Mouse (Mus musculus) MEL-GATA-1-ER (cell line): ENCODE data around the gene Olfr1277.

ENCODE experiments used
- DNase-seq: peaks from one replicate; pipeline ENCODE4 v3.0.0-alpha.2; 2012; ENCODE audit warnings: low read depth; ENCODE audit errors: extremely low read depth

The Olfr1277 gene

GRCm38 (mm10) chr2:111274006-111274405, at the start of gene Olfr1277:
TSS of gene Olfr1277 (minus strand) at chr2:111274106.
- no peak for DNase-seq

- no peak for DNase-seq
Measured at GRCm38 (mm10) chr2:111313717-111314116, 39.8 kb upstream of the Olfr1277 start, which contains the start of gene Olfr1280. TSS of gene Olfr1280 (plus strand) at chr2:111314017.

- DNase-seq = no peak
Measured at GRCm38 (mm10) chr2:111300374-111300773, 26.5 kb upstream of the Olfr1277 start, which contains the start of gene Olfr1279. TSS of gene Olfr1279 (plus strand) at chr2:111300635.

- no peak for DNase-seq
Measured at GRCm38 (mm10) chr2:111298541-111298940, 24.6 kb upstream of the Olfr1277 start.

- no peak for DNase-seq
Measured at GRCm38 (mm10) chr2:111289836-111290235, 15.9 kb upstream of the Olfr1277 start, which contains the start of gene Olfr1278. TSS of gene Olfr1278 (plus strand) at chr2:111290136.

GRCm38 (mm10) chr2:111254216-111254615, 19.7 kb downstream of the Olfr1277 start, which contains the start of gene Olfr1276:
TSS of gene Olfr1276 (plus strand) at chr2:111254516.
- no peak for DNase-seq

GRCm38 (mm10) chr2:111235186-111235585, 38.7 kb downstream of the Olfr1277 start, which contains the start of gene Olfr1275:
TSS of gene Olfr1275 (minus strand) at chr2:111235286.
- no peak for DNase-seq

- DNase-seq = no peak
Measured at GRCm38 (mm10) chr2:111229502-111229901, 44.4 kb downstream of the Olfr1277 start, which contains the start of gene 4930430A15Rik. TSS of gene 4930430A15Rik (minus strand) at chr2:111229602.
